Comparison of ENCODE assay signal across 9 mouse cellular contexts in genomic region chr11:9118050-9118420, GRCm38 (mm10). TPM values are rescaled to one million over a fixed set of nuclear protein-coding genes. Genes with fewer than 3 reads are reported as not detected.
DNase-seq lines count a peak whose midpoint lies in the region; ATAC-seq and TF ChIP-seq lines count a peak whose summit lies in the region.
"Had no signal": no experiment of that assay in that cellular context is flagged by ENCODE, and none has a peak within 500 bp of the region (broad histone marks: within the 10 kb centered on the region; RNA-seq: fewer than 3 reads in every experiment).

Gene Upp1 (plus strand): TSS chr11:9118103.

- peak within 1 kb of the TSS; percentile 84 for H3K9ac ChIP-seq in heart, embryonic 13.5 days
- H3K9ac ChIP-seq in hindbrain, embryonic 15.5 days = peak within 1 kb of the TSS; percentile 28
- peak within 1 kb of the TSS; percentile 45 for H3K9ac ChIP-seq in midbrain, embryonic 16.5 days (ENCODE audit: low read depth, low read length)

- peaks cover 41% of the 10 kb centered on the region for H3K4me1 ChIP-seq in heart, embryonic 13.5 days
- peaks cover 4% of the 10 kb centered on the region; the same call in 1 of the 2 replicates for H3K4me1 ChIP-seq in cortical plate, adult 2 months (ENCODE audit: control insufficient read depth, insufficient read depth, low read length)
- H3K4me1 ChIP-seq in hindbrain, embryonic 15.5 days (replicated peaks) = peaks cover 29% of the 10 kb centered on the region
- H3K4me1 ChIP-seq in midbrain, embryonic 16.5 days (ENCODE audit: control insufficient read depth, insufficient read depth, low read length) = peaks cover 25% of the 10 kb centered on the region

- peaks cover 35% of the 10 kb centered on the region for H3K27me3 ChIP-seq in heart, embryonic 13.5 days (replicated peaks)
- H3K27me3 ChIP-seq in hindbrain, embryonic 15.5 days = peaks cover 40% of the 10 kb centered on the region
- H3K27me3 ChIP-seq in midbrain, embryonic 16.5 days (ENCODE audit: control insufficient read depth, insufficient read depth, low read depth, low read length) = peaks cover 35% of the 10 kb centered on the region

- 0 out of 2 replicates have a peak, but pooled peaks cover 3% of the 10 kb centered on the region for H3K36me3 ChIP-seq in heart, embryonic 13.5 days
- no peaks in the 10 kb centered on the region for H3K36me3 ChIP-seq in hindbrain, embryonic 15.5 days
- H3K36me3 ChIP-seq in midbrain, embryonic 16.5 days (ENCODE audit: control insufficient read depth, insufficient read depth, low read length) = no peaks in the 10 kb centered on the region

- no peak for DNase-seq in heart, postnatal 25 days (ENCODE audit: low spot score)
- no peak for DNase-seq in adrenal gland, adult 2 months
- DNase-seq in right cerebral cortex, adult 18-20 months = no peak
- DNase-seq in urinary bladder, adult 2 months (ENCODE audit: low spot score) = no peak
- DNase-seq: thymus, adult 18-20 months had no signal

- H3K4me3 ChIP-seq in heart, embryonic 13.5 days = peak within 1 kb of the TSS; percentile 67
- H3K4me3 ChIP-seq in cortical plate, adult 2 months (ENCODE audit: insufficient read depth, low read length) = peak within 1 kb of the TSS; percentile 8
- peak within 1 kb of the TSS; percentile 46 for H3K4me3 ChIP-seq in hindbrain, embryonic 15.5 days
- peak within 1 kb of the TSS; percentile 49 for H3K4me3 ChIP-seq in midbrain, embryonic 16.5 days (ENCODE audit: low read depth, low read length)

- 0% methylated on average over 7 of the region's 7 CpGs for WGBS in heart, embryonic 13.5 days
- 1% methylated on average over 7 of the region's 7 CpGs for WGBS in hindbrain, embryonic 15.5 days
- whole genome bisulfite sequencing in midbrain, embryonic 16.5 days = under 1% methylated on average over 7 of the region's 7 CpGs

- peak within 1 kb of the TSS; percentile 99 for H3K4me2 ChIP-seq in heart, embryonic 13.5 days
- H3K4me2 ChIP-seq in hindbrain, embryonic 15.5 days = peak within 1 kb of the TSS; percentile 98
- peak within 1 kb of the TSS; percentile 99 for H3K4me2 ChIP-seq in midbrain, embryonic 16.5 days (ENCODE audit: low read length)

- TF ChIP-seq POLR2A in cortical plate, adult 2 months (IDR thresholded peaks at IDR 0.05; ENCODE audit: extremely low read depth, insufficient read depth, low read length) = no peak

- no peak for ATAC-seq in heart, embryonic 13.5 days (ENCODE audit: extremely low read depth, insufficient number of reproducible peaks, low FRiP score, low TSS enrichment)
- ATAC-seq in hindbrain, embryonic 15.5 days (ENCODE audit: low FRiP score, low read depth) = peak; percentile 9; the same call in 1 of the 2 replicates
- no peak for ATAC-seq in midbrain, embryonic 16.5 days

- H3K9me3 ChIP-seq in heart, embryonic 13.5 days = no peaks in the 10 kb centered on the region
- H3K9me3 ChIP-seq in hindbrain, embryonic 15.5 days = no peaks in the 10 kb centered on the region
- H3K9me3 ChIP-seq in midbrain, embryonic 16.5 days (replicated peaks; ENCODE audit: control insufficient read depth, low read length, poor library complexity, severe bottlenecking) = no peaks in the 10 kb centered on the region

- intact Hi-C loops in heart, postnatal 25 days (cut with DNase I) = loop anchor here (5.0 kb wide), 2 partner anchors 66 to 106 kb away; partner anchors contain the start of gene Hus1

- H3K27ac ChIP-seq in heart, embryonic 13.5 days (replicated peaks) = peak within 1 kb of the TSS; percentile 76
- H3K27ac ChIP-seq in cortical plate, adult 2 months (ENCODE audit: insufficient read depth, low read length) = no peak within 1 kb of the TSS
- no peak within 1 kb of the TSS for H3K27ac ChIP-seq in hindbrain, embryonic 15.5 days (replicated peaks)
- no peak within 1 kb of the TSS for H3K27ac ChIP-seq in midbrain, embryonic 16.5 days (ENCODE audit: low read length)

- no peak for TF ChIP-seq CTCF in cortical plate, adult 2 months (IDR thresholded peaks at IDR 0.05; ENCODE audit: extremely low read depth, insufficient read depth, low read length)

RNA-seq across cellular contexts. Expression of gene Upp1, which starts in this region (rescaled TPM):
- 37.8 and 46.5 TPM in 2 replicates for polyA plus RNA-seq in heart, embryonic 13.5 days (2015; fragmentation: Nextera tagmentation; extraction: Ambion mirVana)
- total RNA-seq in heart, postnatal 25 days (2021) = 1 to 10 TPM; 5.5 to 7.5 TPM
- polyA plus RNA-seq in cortical plate, adult 2 months (2012; rRNA removed) = 4.7 and 5.6 TPM in 2 replicates
- polyA plus RNA-seq in hindbrain, embryonic 15.5 days (2015; fragmentation: Nextera tagmentation; extraction: Ambion mirVana) = 3.8 and 4.5 TPM in 2 replicates
- polyA plus RNA-seq in midbrain, embryonic 16.5 days (2015; fragmentation: Nextera tagmentation; extraction: Ambion mirVana) = 1.8 and 2.4 TPM in 2 replicates
- total RNA-seq in adrenal gland, adult 2 months (2021) = 1 to 10 TPM; 7.5 to 8.6 TPM
- 7.0 and 7.3 TPM in 2 replicates for polyA plus RNA-seq in adrenal gland, adult 2 months (2012; rRNA removed)
- 4.7 and 5.2 TPM in 2 replicates for polyA plus RNA-seq in urinary bladder, adult 2 months (2012; rRNA removed)

Comparison
In these comparisons a context has a peak if more than half of its experiments do, and no peak if none do; other contexts are left out.
1. H3K4me3 ChIP-seq: peak in every context shown above with its lines; median percentile 67 in heart, embryonic 13.5 days; 49 in midbrain, embryonic 16.5 days; 46 in hindbrain, embryonic 15.5 days; 8 in cortical plate, adult 2 months.
2. H3K9ac ChIP-seq: peak in every context shown above with its lines; median percentile 84 in heart, embryonic 13.5 days; 45 in midbrain, embryonic 16.5 days; 28 in hindbrain, embryonic 15.5 days.